Mouse (Mus musculus) WW6 (cell line): ENCODE measurements around the gene Slc25a31.

Source experiments
- DNase-seq: peaks from one replicate; pipeline ENCODE4 v3.0.0-alpha.2; 2013; ENCODE audit warnings: low read depth, low spot score

Gene Slc25a31

GRCm38 (mm10) chr3:40708655-40709054, at the start of gene Slc25a31:
TSS of gene Slc25a31 (plus strand) at chr3:40708855.
- no peak for DNase-seq

GRCm38 (mm10) chr3:40660231-40660630, 48.4 kb upstream of the Slc25a31 start:
- no peak for DNase-seq

- no peak for DNase-seq
Measured at GRCm38 (mm10) chr3:40666109-40666508, 42.5 kb upstream of the Slc25a31 start.

- no peak for DNase-seq
Measured at GRCm38 (mm10) chr3:40666861-40667719, 41.6 kb upstream of the Slc25a31 start.

GRCm38 (mm10) chr3:40668889-40669288, 39.8 kb upstream of the Slc25a31 start:
- DNase-seq, result no peak

GRCm38 (mm10) chr3:40669395-40669794, 39.3 kb upstream of the Slc25a31 start:
- no peak for DNase-seq

GRCm38 (mm10) chr3:40673515-40673914, 35.1 kb upstream of the Slc25a31 start:
- no peak for DNase-seq

GRCm38 (mm10) chr3:40674873-40675405, 33.7 kb upstream of the Slc25a31 start:
- DNase-seq, result no peak

GRCm38 (mm10) chr3:40678856-40679255, 29.8 kb upstream of the Slc25a31 start:
- DNase-seq, result no peak

GRCm38 (mm10) chr3:40682404-40682803, 26.3 kb upstream of the Slc25a31 start:
- no peak for DNase-seq

- DNase-seq, result no peak
Measured at GRCm38 (mm10) chr3:40683171-40683570, 25.5 kb upstream of the Slc25a31 start.

- no peak for DNase-seq
Measured at GRCm38 (mm10) chr3:40685855-40686515, 22.7 kb upstream of the Slc25a31 start.

GRCm38 (mm10) chr3:40686836-40687235, 21.8 kb upstream of the Slc25a31 start:
- no peak for DNase-seq

GRCm38 (mm10) chr3:40687588-40687987, 21.1 kb upstream of the Slc25a31 start:
- DNase-seq, result no peak

GRCm38 (mm10) chr3:40691566-40691965, 17.1 kb upstream of the Slc25a31 start:
- DNase-seq, result no peak

- no peak for DNase-seq
Measured at GRCm38 (mm10) chr3:40693435-40693834, 15.2 kb upstream of the Slc25a31 start.

GRCm38 (mm10) chr3:40693960-40694359, 14.7 kb upstream of the Slc25a31 start:
- DNase-seq, result no peak

- no peak for DNase-seq
Measured at GRCm38 (mm10) chr3:40694438-40694837, 14.2 kb upstream of the Slc25a31 start.

- no peak for DNase-seq
Measured at GRCm38 (mm10) chr3:40695162-40695561, 13.5 kb upstream of the Slc25a31 start.

GRCm38 (mm10) chr3:40698834-40699233, 9.8 kb upstream of the Slc25a31 start:
- no peak for DNase-seq

GRCm38 (mm10) chr3:40704816-40705430, 3.7 kb upstream of the Slc25a31 start:
- DNase-seq, result no peak

GRCm38 (mm10) chr3:40716056-40716455, 7.4 kb downstream of the Slc25a31 start:
- no peak for DNase-seq
